Mouse (Mus musculus) ES-Bruce4 (cell line): ENCODE measurements around the gene Apbb2. TPM values are rescaled to one million over a fixed set of nuclear protein-coding genes. Genes with fewer than 3 reads are reported as not detected.

Experiments used
- H3K27ac ChIP-seq: 2 replicates; pipeline ENCODE4 v1.5.1; 2012; ENCODE audit warnings: low read length, inconsistent platforms; ENCODE audit not compliant: insufficient read depth
- H3K27me3 ChIP-seq: 2 replicates; pipeline ENCODE4 v1.6.1; 2012; ENCODE audit warnings: mild to moderate bottlenecking, low read length, inconsistent platforms; ENCODE audit not compliant: control insufficient read depth, poor library complexity, insufficient read depth, severe bottlenecking
- H3K36me3 ChIP-seq: 2 replicates; pipeline ENCODE4 v1.6.1; 2012; ENCODE audit warnings: inconsistent platforms, mild to moderate bottlenecking, low read length, moderate library complexity; ENCODE audit not compliant: control insufficient read depth, poor library complexity, insufficient read depth, severe bottlenecking
- H3K4me1 ChIP-seq: one replicate; pipeline ENCODE4 v1.8.1; 2011; ENCODE audit warnings: low read length; ENCODE audit not compliant: control insufficient read depth, insufficient read depth
- H3K4me3 ChIP-seq: 2 replicates; pipeline ENCODE4 v1.5.1; 2011; ENCODE audit warnings: low read depth, mild to moderate bottlenecking, low read length
- H3K9ac ChIP-seq: 2 replicates; pipeline ENCODE4 v1.6.1; 2012; ENCODE audit warnings: low read depth, mild to moderate bottlenecking, inconsistent platforms; ENCODE audit not compliant: poor library complexity, severe bottlenecking
- H3K9me3 ChIP-seq: replicated peaks from 2 replicates; pipeline ENCODE4 v1.6.1; 2012; ENCODE audit warnings: mild to moderate bottlenecking, low read length, inconsistent platforms; ENCODE audit not compliant: control insufficient read depth, poor library complexity, insufficient read depth, severe bottlenecking
- CTCF ChIP-seq: IDR thresholded peaks from one replicate; pipeline ENCODE4 v1.8.1; 2011; ENCODE audit warnings: low read depth, low read length
- EP300 ChIP-seq: IDR thresholded peaks from 2 replicates; pipeline ENCODE4 v1.6.1; 2011; ENCODE audit warnings: low read depth, low read length; ENCODE audit not compliant: insufficient read depth
- POLR2A ChIP-seq: IDR thresholded peaks from one replicate; pipeline ENCODE4 v1.8.1; 2011; ENCODE audit warnings: low read length; ENCODE audit not compliant: insufficient read depth
- polyA plus RNA-seq: library from polyadenylated mRNA; stranded (reverse); fragments of >200 nt; gene quantifications from 2 replicates; pipeline ENCODE4 v1.2.4, GENCODE M21; 2011; ENCODE audit warnings: low read depth; ENCODE audit not compliant: missing spikeins, insufficient read depth, insufficient read length

Apbb2 gene
- polyA plus RNA-seq, 1 experiment: 39.0 TPM

DNA sequence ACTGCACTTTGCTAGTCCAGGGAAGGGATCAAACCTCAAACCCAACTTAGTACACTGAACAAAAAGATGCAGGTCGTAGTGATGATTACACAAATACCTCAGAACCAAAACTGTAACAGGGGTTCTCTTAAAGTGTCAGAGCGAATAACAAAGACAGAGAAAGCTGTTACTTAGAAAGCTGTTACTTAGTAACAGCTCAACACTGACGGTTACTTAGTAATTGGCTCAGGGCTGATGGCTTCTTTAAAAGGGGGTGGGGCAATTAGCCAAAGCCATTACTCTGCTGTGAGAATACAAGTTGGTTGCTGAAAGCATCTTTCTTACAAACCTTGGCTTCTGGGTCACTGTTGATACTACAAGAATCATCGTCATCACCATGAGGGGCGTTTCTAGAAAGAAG, 227.3 kb downstream of the Apbb2 start:
- H3K4me3 ChIP-seq: no peak overlapping the region
- TF ChIP-seq CTCF: no peak
- H3K27me3 ChIP-seq: no peaks in the 10 kb centered on the region
- no peak overlapping the region for H3K27ac ChIP-seq
- no peak overlapping the region for H3K9ac ChIP-seq
- H3K9me3 ChIP-seq: no peaks in the 10 kb centered on the region
- H3K4me1 ChIP-seq: no peaks in the 10 kb centered on the region
- no peaks in the 10 kb centered on the region for H3K36me3 ChIP-seq

DNA sequence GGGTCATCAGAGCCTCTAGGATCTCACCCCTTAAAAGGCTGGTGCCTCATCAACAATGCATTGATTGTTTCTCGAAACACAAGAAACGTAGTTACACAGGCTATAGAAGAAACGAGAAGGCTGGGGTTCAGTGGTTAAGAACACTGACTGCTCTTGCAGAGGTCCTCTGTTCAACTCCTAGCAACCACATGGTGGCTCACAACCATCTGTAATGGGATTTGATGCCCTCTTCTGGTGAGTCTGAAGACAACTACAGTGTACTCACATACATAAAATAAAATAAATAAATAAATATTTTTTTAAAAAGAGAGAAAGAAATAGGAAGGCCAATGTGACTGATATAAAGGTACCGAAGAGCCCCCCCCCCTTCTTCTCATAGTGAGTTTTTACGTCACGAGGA, 228.0 kb downstream of the Apbb2 start:
- no peak for TF ChIP-seq POLR2A
- Histone ChIP-seq H3K4me1 (no peaks in the 10 kb centered on the region), H3K4me3 (no peak overlapping the region), H3K9ac (no peak overlapping the region), H3K27ac (no peak overlapping the region), H3K36me3 (no peaks in the 10 kb centered on the region), H3K27me3 (no peaks in the 10 kb centered on the region), H3K9me3 (no peaks in the 10 kb centered on the region)

DNA sequence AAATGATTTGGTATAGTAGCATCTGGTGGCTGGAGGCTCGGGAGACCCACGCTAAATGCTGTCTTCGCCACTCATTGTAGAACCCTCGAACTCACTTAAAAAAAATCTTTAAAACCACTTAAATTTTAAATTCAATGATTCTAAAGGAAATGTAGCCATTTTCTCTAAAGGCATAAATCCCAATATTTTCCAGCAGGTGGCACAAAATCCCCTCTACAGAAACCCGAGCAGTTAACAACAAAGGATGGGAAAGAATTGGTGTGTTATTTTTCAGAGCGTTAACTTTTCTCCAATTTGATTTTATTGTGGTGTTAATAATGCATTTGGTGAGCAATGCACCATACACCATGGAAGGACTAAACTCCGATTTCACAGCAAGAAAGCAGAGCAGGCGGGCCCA, 231.1 kb downstream of the Apbb2 start:
- no peak overlapping the region for H3K4me3 ChIP-seq
- no peaks in the 10 kb centered on the region for H3K9me3 ChIP-seq
- no peak overlapping the region for H3K9ac ChIP-seq
- H3K4me1 ChIP-seq: no peaks in the 10 kb centered on the region
- H3K36me3 ChIP-seq: no peaks in the 10 kb centered on the region
- no peak overlapping the region for H3K27ac ChIP-seq
- TF ChIP-seq POLR2A (no peak), EP300 (no peak), CTCF (no peak)
- no peaks in the 10 kb centered on the region for H3K27me3 ChIP-seq

DNA sequence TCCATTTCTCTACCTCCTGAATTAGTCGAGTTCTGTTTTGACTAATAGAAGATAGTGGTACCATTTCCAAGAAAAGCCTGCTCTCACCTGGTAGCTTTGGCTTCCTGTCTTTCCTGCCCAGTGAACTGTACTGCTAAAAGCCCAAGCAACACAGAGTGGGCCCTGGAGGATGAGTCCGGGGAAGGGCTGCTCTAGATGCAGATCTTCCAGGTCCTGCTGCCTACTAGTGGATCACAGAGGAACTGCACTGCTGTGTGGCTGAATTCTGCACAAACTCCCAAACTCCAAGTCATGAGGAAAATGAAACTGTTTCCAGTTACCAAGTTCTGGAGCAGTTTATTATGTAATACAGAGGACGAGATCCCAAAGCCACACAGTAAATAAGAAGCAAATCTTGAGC, 232.9 kb downstream of the Apbb2 start:
- no peak overlapping the region for H3K27ac ChIP-seq
- H3K27me3 ChIP-seq: no peaks in the 10 kb centered on the region
- no peaks in the 10 kb centered on the region for H3K9me3 ChIP-seq
- TF ChIP-seq CTCF (peak; percentile 70), EP300 (no peak)
- H3K4me3 ChIP-seq: no peak overlapping the region
- H3K36me3 ChIP-seq: no peaks in the 10 kb centered on the region
- H3K9ac ChIP-seq: no peak overlapping the region
- H3K4me1 ChIP-seq: no peaks in the 10 kb centered on the region

DNA sequence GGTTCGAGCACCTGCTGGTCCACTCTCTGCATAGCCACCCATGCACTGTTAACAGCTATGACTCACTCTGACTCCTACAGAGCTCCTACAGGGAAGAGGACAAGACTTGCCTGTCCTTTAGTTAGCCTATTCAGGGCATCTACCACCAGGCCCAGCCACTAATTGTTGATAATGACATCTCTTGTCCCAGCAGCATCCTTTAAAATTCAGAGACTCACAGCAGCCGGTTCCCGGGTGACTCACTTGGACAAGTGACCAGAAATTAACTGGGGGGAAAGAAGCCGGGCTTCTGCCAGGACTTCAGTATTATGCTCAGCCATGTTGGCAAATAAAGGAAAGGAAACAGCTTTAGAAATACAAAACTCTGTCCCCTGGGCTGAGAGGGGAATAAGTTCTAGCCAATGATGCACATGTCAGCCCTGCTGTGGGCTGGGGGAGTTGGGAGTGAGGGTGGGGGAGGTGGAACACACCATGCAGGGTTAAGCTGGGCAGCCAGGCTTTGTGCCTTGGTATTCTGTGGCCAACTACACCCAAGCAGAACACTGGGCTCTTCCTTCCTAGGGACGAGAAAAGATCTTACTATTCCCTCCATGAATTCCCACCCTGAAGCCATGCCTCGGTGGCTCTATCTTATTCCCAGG, 233.7 kb downstream of the Apbb2 start:
- H3K27ac ChIP-seq: no peak overlapping the region
- H3K9ac ChIP-seq: no peak overlapping the region
- TF ChIP-seq POLR2A (no peak), CTCF (no peak), EP300 (no peak)
- no peaks in the 10 kb centered on the region for H3K9me3 ChIP-seq
- H3K36me3 ChIP-seq: no peaks in the 10 kb centered on the region
- no peaks in the 10 kb centered on the region for H3K27me3 ChIP-seq
- H3K4me3 ChIP-seq: no peak overlapping the region
- H3K4me1 ChIP-seq: no peaks in the 10 kb centered on the region

DNA sequence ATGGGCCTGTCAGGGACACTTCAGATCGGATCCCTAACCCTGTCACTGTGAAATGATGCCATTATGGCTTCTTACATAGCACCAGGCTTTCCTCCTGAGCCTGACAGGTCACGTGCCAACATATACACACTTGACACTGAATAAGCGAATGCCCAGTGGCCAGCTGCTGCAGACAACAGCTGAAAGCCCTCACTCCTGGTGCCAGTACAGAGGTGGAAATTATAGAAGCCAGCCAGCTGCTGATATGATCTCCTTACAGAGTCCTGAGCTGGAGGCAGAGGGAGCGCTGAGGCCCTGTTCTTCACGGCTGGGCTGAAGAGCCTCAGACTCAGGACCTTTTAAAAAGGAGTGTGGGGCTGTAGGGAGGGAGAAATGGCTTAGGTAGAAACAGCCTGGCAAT, 234.5 kb downstream of the Apbb2 start:
- H3K27me3 ChIP-seq: no peaks in the 10 kb centered on the region
- no peaks in the 10 kb centered on the region for H3K36me3 ChIP-seq
- H3K27ac ChIP-seq: no peak overlapping the region
- H3K9ac ChIP-seq: no peak overlapping the region
- TF ChIP-seq POLR2A (no peak), EP300 (no peak), CTCF (no peak)
- H3K4me3 ChIP-seq: no peak overlapping the region
- no peaks in the 10 kb centered on the region for H3K9me3 ChIP-seq
- H3K4me1 ChIP-seq: no peaks in the 10 kb centered on the region
